Mouse (Mus musculus) CH12.LX (cell line): ENCODE results near the gene Sptb. TPM values are rescaled to one million over a fixed set of nuclear protein-coding genes. Genes with fewer than 3 reads are reported as not detected.

Source experiments
- DNase-seq: peaks from one replicate; pipeline ENCODE4 v3.0.0-alpha.2; 2013; ENCODE audit errors: extremely low read depth
- H3K27ac ChIP-seq: 2 replicates; pipeline ENCODE4 v1.5.1; 2012; ENCODE audit warnings: low read depth, mild to moderate bottlenecking, control low read depth, moderate library complexity; ENCODE audit not compliant: insufficient read depth
- H3K27me3 ChIP-seq: replicated peaks from 2 replicates; pipeline ENCODE3; 2012; ENCODE audit warnings: inconsistent platforms
- H3K36me3 ChIP-seq, 2 experiments: replicated peaks in 1 of 2; 2 replicates each; pipeline versions ENCODE3 to v1.6.1; 2012; ENCODE audit warnings: inconsistent platforms in 1 of 2, low read length in 1 of 2, mild to moderate bottlenecking in 1 of 2, mixed read lengths in 1 of 2, moderate library complexity in 1 of 2; ENCODE audit not compliant: control insufficient read depth in 1 of 2, insufficient read depth in 1 of 2
- H3K4me1 ChIP-seq, 2 experiments: 2 replicates each; pipeline ENCODE4 v1.6.1; 2012; ENCODE audit warnings: inconsistent platforms in 1 of 2, moderate library complexity in 1 of 2; ENCODE audit not compliant: insufficient read depth in 2 of 2, control insufficient read depth in 1 of 2
- H3K4me2 ChIP-seq: 2 replicates; pipeline ENCODE4 v1.6.1; 2012; ENCODE audit warnings: low read depth, mild to moderate bottlenecking, control low read depth; ENCODE audit not compliant: poor library complexity, insufficient read depth, severe bottlenecking
- H3K4me3 ChIP-seq, 3 experiments: fragments of 150-350 bp in 1 of 3; sonication (generic) in 1 of 3; replicated peaks in 1 of 3; 2 replicates each; pipeline versions ENCODE3 to v1.5.1; 2011 to 2012; ENCODE audit warnings: low read depth in 2 of 3, low read length in 2 of 3, mild to moderate bottlenecking in 2 of 3, moderate library complexity in 2 of 3, control low read depth in 1 of 3, improper control_type of control experiment in 1 of 3, inconsistent platforms in 1 of 3, mixed read lengths in 1 of 3; ENCODE audit not compliant: poor library complexity in 1 of 3
- H3K79me2 ChIP-seq: replicated peaks from 2 replicates; pipeline ENCODE4 v1.6.1; 2012; ENCODE audit warnings: mild to moderate bottlenecking, moderate library complexity; ENCODE audit not compliant: control insufficient read depth, poor library complexity, insufficient read depth, severe bottlenecking; ENCODE audit errors: extremely low read depth
- H3K9ac ChIP-seq: 2 replicates; pipeline ENCODE4 v1.6.1; 2012; ENCODE audit warnings: low read depth, mild to moderate bottlenecking, control low read depth, moderate library complexity; ENCODE audit not compliant: insufficient read depth
- H3K9me3 ChIP-seq: replicated peaks from 2 replicates; pipeline ENCODE3; 2012; ENCODE audit warnings: low read length, inconsistent platforms, mixed read lengths
- CHD2 ChIP-seq: IDR thresholded peaks from 2 replicates; pipeline ENCODE4 v1.6.1; 2011; ENCODE audit warnings: low read length, improper control_type of control experiment
- CTCF ChIP-seq, 2 experiments: IDR thresholded peaks in 1 of 2; conservative IDR thresholded peaks in 1 of 2; 2 replicates each; pipeline ENCODE4 v1.5.1; 2011 to 2012; ENCODE audit warnings: low read depth in 2 of 2, low read length in 2 of 2, improper control_type of control experiment in 1 of 2, inconsistent platforms in 1 of 2, mild to moderate bottlenecking in 1 of 2, moderate library complexity in 1 of 2
- E2F4 ChIP-seq: IDR thresholded peaks from 2 replicates; pipeline ENCODE4 v1.6.1; 2011; ENCODE audit warnings: low read depth, low read length, improper control_type of control experiment; ENCODE audit not compliant: insufficient replicate concordance
- ELF1 ChIP-seq: IDR thresholded peaks from 2 replicates; pipeline ENCODE4 v1.6.1; 2014; ENCODE audit warnings: low read depth, mild to moderate bottlenecking, inconsistent platforms, low read length, improper control_type of control experiment
- EP300 ChIP-seq: IDR thresholded peaks from 2 replicates; pipeline ENCODE4 v1.6.1; 2011; ENCODE audit warnings: low read length, improper control_type of control experiment
- ETS1 ChIP-seq: conservative IDR thresholded peaks from 2 replicates; pipeline ENCODE4 v1.6.1; 2012; ENCODE audit warnings: low read depth, mild to moderate bottlenecking, inconsistent platforms, low read length, improper control_type of control experiment, moderate library complexity
- GABPA ChIP-seq: IDR thresholded peaks from 2 replicates; pipeline ENCODE4 v1.6.1; 2012; ENCODE audit warnings: low read depth, low read length, improper control_type of control experiment, inconsistent platforms; ENCODE audit not compliant: insufficient replicate concordance
- HCFC1 ChIP-seq: IDR thresholded peaks from 2 replicates; pipeline ENCODE4 v1.6.1; 2012; ENCODE audit warnings: low read depth, mild to moderate bottlenecking, inconsistent platforms, low read length, improper control_type of control experiment
- JUND ChIP-seq: conservative IDR thresholded peaks from 2 replicates; pipeline ENCODE4 v1.6.1; 2011; ENCODE audit warnings: low read depth, low read length, improper control_type of control experiment
- KAT2A ChIP-seq: IDR thresholded peaks from 2 replicates; pipeline ENCODE4 v1.6.1; 2012; ENCODE audit warnings: low read length, improper control_type of control experiment, inconsistent platforms; ENCODE audit not compliant: insufficient replicate concordance
- MAFK ChIP-seq: IDR thresholded peaks from 2 replicates; pipeline ENCODE4 v1.6.1; 2011; ENCODE audit warnings: low read length, improper control_type of control experiment; ENCODE audit not compliant: insufficient replicate concordance
- MAX ChIP-seq: IDR thresholded peaks from 2 replicates; pipeline ENCODE4 v1.6.1; 2011; ENCODE audit warnings: low read length, improper control_type of control experiment
- MAZ ChIP-seq: IDR thresholded peaks from 2 replicates; pipeline ENCODE4 v1.6.1; 2012; ENCODE audit warnings: low read depth, mild to moderate bottlenecking, inconsistent platforms, low read length, improper control_type of control experiment, moderate library complexity
- MYC ChIP-seq: IDR thresholded peaks from 2 replicates; pipeline ENCODE4 v1.6.1; 2011; ENCODE audit warnings: low read depth, mild to moderate bottlenecking, improper control_type of control experiment, low read length
- NELFE ChIP-seq: IDR thresholded peaks from 2 replicates; pipeline ENCODE4 v1.6.1; 2011; ENCODE audit warnings: low read depth, low read length, improper control_type of control experiment
- NRF1 ChIP-seq: IDR thresholded peaks from 2 replicates; pipeline ENCODE4 v1.6.1; 2014; ENCODE audit warnings: low read depth, mild to moderate bottlenecking, inconsistent platforms, low read length, improper control_type of control experiment, moderate library complexity
- POLR2A ChIP-seq: IDR thresholded peaks from 2 replicates; pipeline ENCODE4 v1.6.1; 2011; ENCODE audit warnings: low read depth, mild to moderate bottlenecking, improper control_type of control experiment, low read length
- POLR2AphosphoS2 ChIP-seq: IDR thresholded peaks from 2 replicates; pipeline ENCODE4 v1.6.1; 2011; ENCODE audit warnings: low read depth, low read length, improper control_type of control experiment
- RAD21 ChIP-seq: IDR thresholded peaks from 2 replicates; pipeline ENCODE4 v1.6.1; 2011; ENCODE audit warnings: low read depth, mild to moderate bottlenecking, low read length, improper control_type of control experiment, moderate library complexity
- RCOR1 ChIP-seq: conservative IDR thresholded peaks from 2 replicates; pipeline ENCODE4 v1.6.1; 2012; ENCODE audit warnings: low read depth, mild to moderate bottlenecking, inconsistent platforms, low read length, improper control_type of control experiment
- SMC3 ChIP-seq: IDR thresholded peaks from 2 replicates; pipeline ENCODE4 v1.6.1; 2011; ENCODE audit warnings: low read depth, low read length, improper control_type of control experiment
- TBP ChIP-seq: conservative IDR thresholded peaks from 2 replicates; pipeline ENCODE4 v1.6.1; 2011; ENCODE audit warnings: low read depth, low read length, improper control_type of control experiment
- TCF12 ChIP-seq: IDR thresholded peaks from 2 replicates; pipeline ENCODE4 v1.6.1; 2014; ENCODE audit warnings: low read depth, mild to moderate bottlenecking, inconsistent platforms, low read length, improper control_type of control experiment
- UBTF ChIP-seq: IDR thresholded peaks from 2 replicates; pipeline ENCODE4 v1.6.1; 2012; ENCODE audit warnings: low read depth, mild to moderate bottlenecking, inconsistent platforms, low read length, improper control_type of control experiment, moderate library complexity
- USF1 ChIP-seq: IDR thresholded peaks from 2 replicates; pipeline ENCODE4 v1.6.1; 2014; ENCODE audit warnings: low read depth, mild to moderate bottlenecking, inconsistent platforms, low read length, improper control_type of control experiment
- USF2 ChIP-seq: conservative IDR thresholded peaks from 2 replicates; pipeline ENCODE4 v1.6.1; 2011; ENCODE audit warnings: low read depth, low read length, improper control_type of control experiment
- ZKSCAN1 ChIP-seq: IDR thresholded peaks from 2 replicates; pipeline ENCODE4 v1.6.1; 2012; ENCODE audit warnings: low read depth, inconsistent platforms, low read length, improper control_type of control experiment, borderline replicate concordance
- ZMIZ1 ChIP-seq: IDR thresholded peaks from 2 replicates; pipeline ENCODE4 v1.6.1; 2012; ENCODE audit warnings: low read depth, mild to moderate bottlenecking, inconsistent platforms, low read length, improper control_type of control experiment
- ZNF384 ChIP-seq: IDR thresholded peaks from 2 replicates; pipeline ENCODE4 v1.6.1; 2012; ENCODE audit warnings: low read depth, low read length, improper control_type of control experiment, inconsistent platforms
- dilution Hi-C: fragments of 300-500 bp; cut with MboI; formaldehyde crosslinking; loops from 2 replicates; pipeline ENCODE4 v1.14.3; 2020; ENCODE audit warnings: low sequenced_read_pairs; ENCODE audit not compliant: extremely low pct_unique_long_range_greater_than_20kb, extremely low pct_ligation_motif_present
- in situ Hi-C: fragments of 300-500 bp; cut with MboI; formaldehyde crosslinking; loops from 3 replicates; pipeline ENCODE4 v1.14.3; 2019; ENCODE audit warnings: low sequenced_read_pairs, low pct_ligation_motif_present, low pct_unique_long_range_greater_than_20kb, mixed read lengths
- polyA plus RNA-seq: library from polyadenylated mRNA; unstranded; fragments of >175 nt; gene quantifications from 2 replicates; pipeline ENCODE4 v1.2.1, GENCODE M21; 2012; ENCODE audit warnings: low read depth; ENCODE audit not compliant: insufficient read length
- total RNA-seq, 2 experiments: library from RNA; depleted of rRNA; stranded (reverse); fragments of 300-350 nt in 1 of 2; fragments of >200 nt in 1 of 2; gene quantifications; 2 replicates each; pipeline ENCODE4 v1.2.3; 2012 to 2014

Sptb gene
- total and polyA plus RNA-seq, 3 experiments, result 0.03 to 0.04 (median 0.04) TPM

DNA sequence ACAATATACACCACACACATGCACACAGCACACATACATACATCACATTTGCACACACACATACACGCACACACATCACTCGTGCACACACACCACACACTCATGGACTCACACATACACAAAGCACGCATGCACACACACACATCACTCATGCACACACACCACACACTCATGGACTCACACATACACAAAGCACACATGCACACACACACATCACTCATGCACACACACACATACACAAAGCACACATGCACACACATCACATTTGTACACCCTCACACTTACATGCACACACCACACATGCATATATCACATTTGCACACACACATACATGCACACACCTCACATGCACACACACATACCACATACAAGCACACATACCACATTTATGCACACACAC is 24.7 kb downstream of the Sptb start:
- H3K9ac ChIP-seq, result no peak overlapping the region
- 0 out of 4 replicates have a peak, but pooled peaks cover 0 to 2% of the 10 kb centered on the region in 2 experiments for H3K4me1 ChIP-seq
- no peaks in the 10 kb centered on the region for H3K36me3 ChIP-seq
- H3K9me3 ChIP-seq, result no peaks in the 10 kb centered on the region
- DNase-seq, result no peak
- peaks cover 3% of the 10 kb centered on the region for H3K27me3 ChIP-seq
- dilution Hi-C loops, result no loop called here
- 0 out of 2 replicates have a peak overlapping the region, but pooled peaks have one; percentile 3 for H3K27ac ChIP-seq
- no peak overlapping the region for H3K4me2 ChIP-seq
- H3K4me3 ChIP-seq, result no peak overlapping the region
- in situ Hi-C loops, result no loop called here
- TF ChIP-seq E2F4 (no peak), CTCF (conservative IDR thresholded peaks at IDR 0.05 in 1 of 2, IDR thresholded peaks at IDR 0.05 in 1 of 2; ENCODE audit: low read depth in 2 of 2, low read length in 2 of 2) (no peak), POLR2A (no peak), NRF1 (no peak), KAT2A (no peak), USF1 (no peak), NELFE (no peak), EP300 (no peak), MAFK (no peak), TBP (no peak), HCFC1 (no peak), ZNF384 (no peak), ELF1 (no peak), POLR2AphosphoS2 (no peak), TCF12 (no peak), ZMIZ1 (no peak)
- no peaks in the 10 kb centered on the region for H3K79me2 ChIP-seq

- dilution Hi-C loops, result no loop called here
- no peak for TF ChIP-seq NELFE
- no peak for TF ChIP-seq TCF12
- TF ChIP-seq MAZ, result no peak
- TF ChIP-seq CHD2, result no peak
- TF ChIP-seq POLR2A, result no peak
- no peak for TF ChIP-seq SMC3
- TF ChIP-seq GABPA, result no peak
- no peak for TF ChIP-seq JUND
- TF ChIP-seq MAX, result no peak
- no peak for TF ChIP-seq USF1
- no peak for TF ChIP-seq UBTF
- no peak for TF ChIP-seq TBP
- no peak for TF ChIP-seq RAD21
- no peak for TF ChIP-seq MYC
- no peak for TF ChIP-seq RCOR1
- no peak for TF ChIP-seq ZKSCAN1
- no peak for TF ChIP-seq ZNF384
- no peak for TF ChIP-seq KAT2A
- TF ChIP-seq USF2, result no peak
- no peak for TF ChIP-seq ETS1
- H3K4me3 ChIP-seq, result no peak overlapping the region
- in situ Hi-C loops, result no loop called here
- peaks cover 1% of the 10 kb centered on the region for H3K27me3 ChIP-seq
- no peaks in the 10 kb centered on the region for H3K4me1 ChIP-seq
- H3K79me2 ChIP-seq, result no peaks in the 10 kb centered on the region
- no peak overlapping the region for H3K9ac ChIP-seq
- DNase-seq, result no peak
- no peaks in the 10 kb centered on the region for H3K36me3 ChIP-seq
- no peak overlapping the region for H3K4me2 ChIP-seq
- H3K9me3 ChIP-seq, result no peaks in the 10 kb centered on the region
- no peak overlapping the region for H3K27ac ChIP-seq
Measured at GRCm38 (mm10) chr12:76684493-76684892, 25.9 kb downstream of the Sptb start.
